Mouse (Mus musculus) forebrain, embryonic 10.5 days (tissue): ENCODE results near the gene Alg5. TPM values are rescaled to one million over a fixed set of nuclear protein-coding genes. Genes with fewer than 3 reads are reported as not detected.
A peak's percentile ranks its signal among the peaks of the same experiment; 100 is the strongest.
"Not testable (repeated sequence)": the region's sequence is repeated elsewhere in the genome, so short reads cannot be mapped to it uniquely, and the experiment has no call there.

ENCODE experiments used
- DNase-seq: peaks from one replicate; pipeline ENCODE4 v3.0.0-alpha.2; 2017; ENCODE audit warnings: low spot score; ENCODE audit errors: extremely low spot score
- H3K27ac ChIP-seq: fragments of 300-500 bp; sonication (generic); 2 replicates; pipeline ENCODE4 v1.5.1; 2016; ENCODE audit warnings: mild to moderate bottlenecking
- H3K27me3 ChIP-seq: fragments of 300-500 bp; sonication (generic); 2 replicates; pipeline ENCODE4 v1.6.1; 2016; ENCODE audit warnings: mild to moderate bottlenecking; ENCODE audit not compliant: poor library complexity, severe bottlenecking
- H3K36me3 ChIP-seq: fragments of 300-500 bp; sonication (generic); replicated peaks from 2 replicates; pipeline ENCODE4 v1.6.1; 2016; ENCODE audit warnings: mild to moderate bottlenecking, moderate library complexity
- H3K4me1 ChIP-seq: fragments of 300-500 bp; sonication (generic); 2 replicates; pipeline ENCODE4 v1.6.1; 2016
- H3K4me3 ChIP-seq: fragments of 300-500 bp; sonication (generic); 2 replicates; pipeline ENCODE4 v1.5.1; 2016; ENCODE audit warnings: mild to moderate bottlenecking, moderate library complexity
- H3K9me3 ChIP-seq: fragments of 300-500 bp; sonication (generic); 2 replicates; pipeline ENCODE4 v1.6.1; 2016; ENCODE audit warnings: mild to moderate bottlenecking, moderate library complexity
- WGBS: fragments of 180-500 bp; shearing (Covaris S2); methylation state at CpG from one replicate; pipeline ENCODE4 v1.1.7; 2016; 5-methylcytosine and 5-hydroxymethylcytosine counted together
- polyA plus RNA-seq: library from polyadenylated mRNA; unstranded; fragments of >200 nt; fragmentation: Nextera tagmentation; extraction: Ambion mirVana; gene quantifications from 2 replicates; pipeline ENCODE4 v1.2.1, GENCODE M21; 2016

The Alg5 gene
- polyA plus RNA-seq, 1 experiment from 2014 or later = 42.6 TPM

DNA sequence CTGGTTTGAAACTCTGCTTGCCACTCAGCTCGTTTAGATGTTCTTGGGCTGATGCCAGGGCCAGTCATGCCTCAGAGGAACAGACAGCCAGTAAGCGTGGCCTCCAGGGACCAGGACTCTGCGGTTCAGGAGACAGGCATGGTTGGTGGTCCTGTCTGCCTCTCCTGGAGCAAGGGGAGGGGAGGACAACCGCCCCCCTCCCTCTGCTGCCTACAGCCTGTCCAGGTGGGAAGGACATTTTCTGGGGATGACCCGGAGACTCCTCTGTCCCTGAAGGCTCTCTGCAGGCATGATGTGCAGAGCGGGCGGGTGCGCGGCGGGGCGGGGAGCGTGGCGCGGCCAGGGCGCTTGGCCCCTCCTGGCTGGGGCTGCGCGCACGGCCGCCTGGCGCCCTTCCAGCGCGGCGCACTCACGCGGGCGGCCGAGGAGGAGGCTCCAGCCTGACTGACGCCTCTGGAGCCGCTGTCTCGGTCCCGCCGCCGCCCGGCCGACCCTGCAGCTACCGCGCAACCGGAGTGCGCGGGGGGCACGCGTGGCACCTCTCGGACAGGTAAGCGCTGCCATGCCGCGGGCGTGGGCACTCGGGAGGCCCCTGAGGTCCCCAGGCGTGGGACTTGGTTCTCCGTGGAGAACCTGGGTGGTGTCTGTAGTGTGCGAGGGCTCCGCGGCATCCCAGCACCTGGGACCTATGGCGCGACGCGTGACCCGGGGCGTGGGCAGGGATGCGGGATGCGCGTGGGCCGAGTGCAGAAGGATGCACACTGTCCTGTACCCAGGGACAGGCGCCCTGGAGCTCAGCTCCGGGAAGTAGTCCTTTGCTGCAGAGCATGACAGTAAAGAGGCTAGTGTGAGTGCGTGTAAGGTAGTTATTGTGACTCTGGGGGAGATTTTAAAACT lies 20.1 kb downstream of the Alg5 start, which contains the start of gene Smad9:
Gene Smad9 (plus strand): TSS at position 438 of the 897 bp plus-strand sequence.
- Histone ChIP-seq H3K4me3 (peak within 1 kb of the TSS; percentile 72), H3K27ac (peak within 1 kb of the TSS; percentile 66), H3K9me3 (no peaks in the 10 kb centered on the region), H3K36me3 (peaks cover 12% of the 10 kb centered on the region), H3K4me1 (peaks cover 21% of the 10 kb centered on the region), H3K27me3 (peaks cover 49% of the 10 kb centered on the region)
- 1% methylated on average over 66 of the region's 66 CpGs for WGBS
- peak; percentile 40 for DNase-seq

DNA sequence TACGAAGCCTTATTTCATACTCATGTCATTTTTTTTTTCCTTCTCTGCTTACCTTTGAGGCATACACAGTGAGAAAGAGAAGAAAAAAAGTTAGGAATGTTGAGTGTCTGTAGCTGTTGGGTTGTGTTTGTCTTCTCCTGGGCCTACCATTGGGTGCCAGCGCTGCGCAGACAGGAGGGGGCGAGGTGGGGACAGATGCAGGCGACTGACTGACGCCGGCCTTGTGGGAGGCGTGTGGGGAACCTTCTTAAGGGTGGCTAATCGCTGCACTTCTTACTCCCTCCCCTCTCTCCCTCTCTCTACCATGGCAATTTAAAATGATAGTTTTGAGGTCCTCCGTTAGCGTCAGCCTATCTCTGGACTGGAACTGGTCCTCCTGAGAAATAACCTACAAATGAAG lies 20.7 kb downstream of the Alg5 start:
- WGBS = 2% methylated on average over 11 of the region's 11 CpGs
- no peak for DNase-seq

DNA sequence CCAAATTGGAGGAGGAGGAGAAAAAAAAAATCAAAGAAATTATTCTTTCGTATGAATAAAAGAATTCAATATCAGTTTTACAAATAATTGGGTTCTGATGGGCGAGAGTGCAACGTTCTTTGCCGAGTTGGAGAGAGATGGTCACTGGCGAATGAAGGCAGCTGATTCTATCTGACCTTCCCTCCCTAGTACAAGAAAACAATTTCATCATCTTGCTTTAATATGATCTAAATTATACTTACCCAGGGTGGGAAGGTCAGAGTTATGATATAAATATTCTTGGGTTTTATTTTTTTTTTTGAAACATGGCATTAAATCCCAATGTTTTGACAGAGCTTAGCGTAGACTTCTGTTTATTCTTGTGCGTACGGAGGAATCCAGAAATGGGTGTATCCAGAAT lies 22.1 kb downstream of the Alg5 start:
- Histone ChIP-seq H3K27me3 (peaks cover 49% of the 10 kb centered on the region), H3K4me1 (peaks cover 24% of the 10 kb centered on the region), H3K9me3 (peaks cover 1% of the 10 kb centered on the region; the same call in 1 of the 2 replicates), H3K36me3 (no peaks in the 10 kb centered on the region; the same call in 1 of the 2 replicates), H3K27ac (no peak overlapping the region), H3K4me3 (no peak overlapping the region)
- WGBS = 91% methylated on average over 8 of the region's 8 CpGs
- no peak for DNase-seq

More for the DNA sequence above, 20.7 kb downstream of the Alg5 start:
- Histone ChIP-seq H3K4me3 (peak overlapping the region; percentile 72), H3K4me1 (peaks cover 24% of the 10 kb centered on the region), H3K9me3 (no peaks in the 10 kb centered on the region), H3K36me3 (peaks cover 6% of the 10 kb centered on the region), H3K27ac (no peak overlapping the region), H3K27me3 (peaks cover 49% of the 10 kb centered on the region)

DNA sequence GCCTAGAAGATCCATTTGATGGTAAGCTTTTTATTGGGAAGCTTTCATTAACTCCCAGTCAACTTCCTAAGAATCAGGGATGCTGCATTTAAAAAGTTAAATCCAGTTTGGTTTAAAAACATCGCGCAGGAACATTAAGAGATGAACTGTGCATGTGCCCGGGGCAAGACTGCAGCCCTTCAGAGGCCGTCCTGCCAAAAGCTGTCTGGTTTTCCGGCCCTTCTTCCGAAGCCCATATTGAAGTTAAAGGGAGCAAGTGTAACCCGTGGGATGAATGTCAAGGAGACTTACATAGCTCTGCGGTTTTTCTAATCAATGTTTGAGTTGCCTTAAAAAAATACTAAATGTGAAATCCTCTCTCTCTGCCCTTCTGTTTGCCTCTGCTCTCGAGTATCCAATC lies 23.9 kb downstream of the Alg5 start:
- peaks cover 24% of the 10 kb centered on the region for H3K4me1 ChIP-seq
- no peak overlapping the region for H3K27ac ChIP-seq
- DNase-seq = no peak
- H3K36me3 ChIP-seq = no peaks in the 10 kb centered on the region
- peaks cover 4% of the 10 kb centered on the region; the same call in 1 of the 2 replicates for H3K9me3 ChIP-seq
- no peak overlapping the region for H3K4me3 ChIP-seq
- 82% methylated on average over 9 of the region's 9 CpGs for WGBS
- H3K27me3 ChIP-seq = peaks cover 41% of the 10 kb centered on the region

DNA sequence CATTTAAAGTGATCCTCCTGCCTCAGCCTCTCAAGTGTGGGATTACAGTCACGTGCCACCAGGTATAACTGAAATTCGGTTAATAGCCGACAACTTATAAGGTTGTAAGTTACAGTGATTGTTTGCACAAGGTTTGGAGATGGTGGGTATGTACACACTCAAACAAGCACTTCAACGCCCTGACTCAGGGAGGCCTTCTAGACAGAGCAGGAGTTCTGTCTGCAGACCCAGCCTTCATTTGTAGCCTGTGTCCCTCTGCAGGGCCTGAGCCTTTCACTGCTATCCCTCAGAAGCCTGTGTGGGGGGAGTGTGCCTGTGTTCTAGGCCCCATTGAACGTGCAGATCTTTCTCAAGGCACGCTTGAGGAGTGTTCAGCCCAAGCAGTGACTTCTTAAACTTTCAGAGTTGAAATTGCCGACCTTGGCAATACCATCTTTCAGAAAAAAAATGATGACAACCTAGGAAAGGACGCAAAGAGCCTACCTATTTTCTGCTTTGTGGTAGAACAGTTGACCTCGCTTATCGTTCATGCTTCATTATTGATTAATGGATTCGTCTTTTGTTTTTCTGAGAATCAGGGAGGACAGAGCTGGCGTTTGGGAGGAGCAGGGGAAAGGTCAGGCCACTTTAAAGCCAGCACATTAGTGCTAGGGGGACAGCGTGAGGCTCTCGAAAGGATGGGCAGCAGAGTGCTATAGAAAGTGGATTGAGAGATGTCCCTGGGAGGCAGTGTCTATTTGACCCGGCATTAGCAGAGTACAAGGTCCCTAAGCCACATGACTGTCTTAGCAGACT lies 25.2 kb downstream of the Alg5 start:
- Histone ChIP-seq H3K4me3 (no peak overlapping the region), H3K9me3 (peaks cover 4% of the 10 kb centered on the region; the same call in 1 of the 2 replicates), H3K27ac (no peak overlapping the region), H3K27me3 (peaks cover 28% of the 10 kb centered on the region), H3K36me3 (no peaks in the 10 kb centered on the region), H3K4me1 (peaks cover 18% of the 10 kb centered on the region)
- DNase-seq = no peak
- WGBS = 75% methylated on average over 15 of the region's 15 CpGs

DNA sequence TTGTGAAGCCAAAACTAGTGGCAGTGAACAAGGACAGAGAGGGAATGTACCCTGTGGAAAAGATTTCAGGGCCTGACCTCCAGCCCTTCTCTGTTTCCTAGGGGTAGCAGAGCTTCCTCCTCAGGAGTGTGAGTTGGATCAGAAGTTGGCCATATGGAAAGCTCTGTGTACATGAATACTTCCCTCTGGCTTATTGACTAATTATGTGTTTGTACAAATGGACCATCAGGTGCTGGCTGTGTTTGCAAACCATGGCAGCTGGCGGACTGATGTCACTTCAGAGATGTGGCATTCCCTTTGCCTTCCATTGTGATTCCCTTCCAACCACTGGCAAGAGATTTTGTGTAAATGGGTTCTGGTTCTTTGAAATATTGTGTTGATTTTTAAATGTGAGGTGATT lies 25.9 kb downstream of the Alg5 start:
- Histone ChIP-seq H3K4me3 (no peak overlapping the region), H3K4me1 (peaks cover 10% of the 10 kb centered on the region), H3K36me3 (no peaks in the 10 kb centered on the region), H3K9me3 (peaks cover 4% of the 10 kb centered on the region; the same call in 1 of the 2 replicates), H3K27me3 (peaks cover 20% of the 10 kb centered on the region), H3K27ac (no peak overlapping the region)
- 79% methylated on average over 1 of the region's 1 CpGs for WGBS
- DNase-seq = no peak

DNA sequence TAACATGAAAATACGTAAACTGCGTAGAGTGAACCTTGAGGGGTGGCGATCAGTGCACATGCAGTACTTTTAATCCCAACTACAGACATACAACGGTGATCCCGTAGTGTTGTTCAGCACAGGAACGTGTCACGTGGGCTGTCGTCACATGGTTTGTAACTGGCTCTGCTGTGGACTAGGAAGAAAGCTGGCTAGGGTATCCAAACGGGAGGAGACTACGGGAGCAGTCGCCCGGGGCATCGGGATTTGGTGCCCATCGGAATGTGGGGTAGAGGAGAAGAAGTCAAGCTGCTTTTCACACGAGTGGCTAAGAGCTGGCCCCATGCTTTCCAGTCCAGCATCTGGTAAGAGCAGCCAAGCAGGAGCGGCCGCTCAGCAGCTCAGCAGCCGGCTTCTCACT lies 29.1 kb downstream of the Alg5 start:
- Histone ChIP-seq H3K36me3 (no peaks in the 10 kb centered on the region), H3K9me3 (peaks cover 4% of the 10 kb centered on the region; the same call in 1 of the 2 replicates), H3K4me1 (peaks cover 3% of the 10 kb centered on the region; the same call in 1 of the 2 replicates), H3K4me3 (peak overlapping the region; percentile 16; the same call in 1 of the 2 replicates), H3K27me3 (no peaks in the 10 kb centered on the region), H3K27ac (no peak overlapping the region)
- no peak for DNase-seq
- WGBS = 76% methylated on average over 18 of the region's 18 CpGs

DNA sequence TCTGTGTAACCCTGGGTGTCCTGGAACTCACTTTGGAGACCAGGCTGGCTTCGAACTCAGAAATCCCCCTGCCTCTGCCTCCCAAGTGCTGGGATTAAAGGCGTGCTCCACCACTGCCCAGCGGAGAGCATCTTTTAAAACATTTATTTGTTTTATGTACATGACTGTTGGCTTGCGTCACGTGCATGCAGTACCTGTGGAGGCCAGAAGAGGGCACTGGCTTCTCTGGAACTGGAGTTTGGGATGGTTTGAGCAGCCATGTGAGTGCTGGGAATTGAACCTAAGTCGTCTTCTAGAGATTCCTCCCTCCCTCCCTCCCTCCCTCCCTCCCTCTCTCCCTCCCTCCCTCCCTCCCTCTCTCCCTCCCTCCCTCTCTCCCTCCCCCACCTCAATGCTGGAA lies 30.2 kb downstream of the Alg5 start:
- H3K27me3 ChIP-seq, H3K4me3 ChIP-seq, H3K9me3 ChIP-seq, H3K27ac ChIP-seq, H3K36me3 ChIP-seq, H3K4me1 ChIP-seq, DNase-seq: not testable (repeated sequence)
- 87% methylated on average over 6 of the region's 6 CpGs for WGBS

DNA sequence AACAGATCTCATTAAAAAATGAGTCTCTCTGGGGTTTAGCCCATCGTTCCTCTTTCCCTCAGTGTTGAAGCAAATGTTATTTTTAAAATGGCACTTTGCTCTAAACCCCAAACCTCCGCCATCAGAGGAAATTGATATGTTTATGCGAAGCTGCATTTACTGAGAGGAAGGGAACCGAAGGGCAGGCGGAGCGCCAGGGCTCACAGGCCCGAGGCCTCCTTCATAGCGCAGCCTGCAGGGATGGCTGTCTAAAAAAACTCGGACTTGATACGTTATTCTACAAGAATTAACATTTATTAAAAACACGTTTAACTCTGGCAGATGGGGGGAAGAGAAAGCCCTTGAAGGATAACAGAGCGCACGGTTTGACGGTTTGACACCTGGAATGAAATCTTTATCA lies 30.7 kb downstream of the Alg5 start:
- DNase-seq = no peak
- H3K4me3 ChIP-seq = no peak overlapping the region
- H3K9me3 ChIP-seq = peaks cover 4% of the 10 kb centered on the region; the same call in 1 of the 2 replicates
- 88% methylated on average over 14 of the region's 14 CpGs for WGBS
- no peaks in the 10 kb centered on the region for H3K27me3 ChIP-seq
- no peaks in the 10 kb centered on the region for H3K36me3 ChIP-seq
- H3K4me1 ChIP-seq = peaks cover under 1% of the 10 kb centered on the region; the same call in 1 of the 2 replicates
- H3K27ac ChIP-seq = no peak overlapping the region

DNA sequence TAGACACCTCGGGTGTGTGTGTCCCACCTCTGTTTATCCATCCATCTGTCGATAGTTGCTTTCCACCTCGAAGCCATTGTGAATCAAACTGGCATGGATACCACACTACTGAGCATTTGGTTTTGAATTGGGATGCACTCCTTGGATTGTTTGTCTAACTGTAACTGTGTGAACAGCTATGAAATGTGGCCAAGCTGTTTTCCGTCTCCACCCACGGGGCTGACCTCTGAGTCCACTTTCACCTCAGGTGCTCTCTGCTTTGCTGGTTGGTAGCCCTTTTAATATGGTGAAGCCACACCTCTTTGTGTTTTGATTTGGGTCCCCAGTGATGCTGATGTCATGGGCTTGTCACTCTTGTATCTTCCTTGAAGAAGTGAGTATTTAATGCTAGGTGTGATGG lies 31.5 kb downstream of the Alg5 start:
- Histone ChIP-seq H3K27ac (no peak overlapping the region), H3K9me3 (peaks cover 4% of the 10 kb centered on the region; the same call in 1 of the 2 replicates)

DNA sequence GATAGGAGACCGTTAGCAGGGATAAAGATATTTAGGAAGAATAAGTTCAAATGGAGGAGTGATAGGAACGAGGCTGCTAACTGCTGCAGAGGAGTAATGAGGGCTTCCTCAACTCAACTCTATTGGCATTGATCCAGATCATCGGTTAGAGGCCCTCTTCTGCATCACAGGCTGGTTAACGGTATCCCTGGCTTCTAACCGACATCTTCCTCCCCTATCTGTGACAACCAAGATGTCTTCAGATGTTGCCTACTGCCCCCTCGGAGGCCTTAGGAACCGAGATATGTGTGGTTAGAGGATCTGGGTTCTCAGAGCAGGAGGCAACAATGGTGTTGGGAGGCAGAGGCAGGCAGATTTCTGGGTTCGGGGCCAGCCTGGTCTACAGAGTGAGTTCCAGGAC lies 33.3 kb downstream of the Alg5 start:
- Histone ChIP-seq H3K36me3 (no peaks in the 10 kb centered on the region), H3K9me3 (peaks cover 4% of the 10 kb centered on the region; the same call in 1 of the 2 replicates), H3K27ac (no peak overlapping the region), H3K4me1 (no peaks in the 10 kb centered on the region), H3K4me3 (no peak overlapping the region), H3K27me3 (no peaks in the 10 kb centered on the region)
- DNase-seq = no peak
- 93% methylated on average over 8 of the region's 8 CpGs for WGBS

More for the DNA sequence above, 31.5 kb downstream of the Alg5 start:
- 89% methylated on average over 5 of the region's 5 CpGs for WGBS
- Histone ChIP-seq H3K4me3 (no peak overlapping the region), H3K27me3 (no peaks in the 10 kb centered on the region), H3K36me3 (no peaks in the 10 kb centered on the region), H3K4me1 (no peaks in the 10 kb centered on the region)
- DNase-seq = no peak

DNA sequence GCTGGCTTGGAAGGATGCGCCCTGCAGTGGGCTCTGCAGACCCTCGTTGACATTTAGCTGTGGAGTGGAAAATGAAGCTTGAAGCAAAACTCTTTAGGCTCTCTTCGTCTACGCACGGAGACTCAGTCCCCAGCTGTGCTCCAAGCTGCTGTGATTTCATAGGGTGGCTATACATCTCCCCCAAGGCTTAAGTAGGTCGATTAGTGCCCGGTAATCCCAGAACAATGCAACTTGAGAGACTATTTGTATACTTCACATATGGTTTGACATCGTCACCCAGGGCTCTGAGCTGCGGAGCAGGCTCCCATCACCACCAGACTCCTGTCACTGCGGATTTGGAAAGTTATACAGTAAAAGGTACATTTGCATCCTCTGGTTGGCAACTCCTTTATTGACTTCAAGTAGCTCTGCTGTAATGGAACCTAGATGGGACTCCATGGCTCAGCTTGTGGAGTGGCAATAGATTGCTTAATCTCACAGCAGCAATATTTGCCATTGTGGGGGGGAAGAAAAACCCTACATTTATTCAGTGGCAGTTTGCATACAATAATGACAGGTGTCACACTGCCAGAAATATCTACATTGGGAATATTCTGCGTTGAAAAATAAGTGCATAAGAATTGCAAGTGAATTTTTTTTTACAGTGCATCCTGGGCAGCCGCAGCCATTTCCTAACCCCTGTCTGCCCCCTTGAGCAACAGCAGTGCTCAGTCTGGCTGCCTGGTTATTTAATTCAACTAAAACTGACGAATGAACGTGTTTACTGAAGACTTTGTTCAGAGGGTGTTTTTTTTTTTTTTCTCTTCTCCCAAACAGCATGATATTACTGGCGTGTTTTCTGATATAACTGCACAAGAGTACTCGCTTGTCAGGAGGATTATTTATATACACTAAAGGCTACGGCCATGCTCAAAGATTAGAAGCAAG lies 34.3 kb downstream of the Alg5 start:
- WGBS = 67% methylated on average over 17 of the region's 17 CpGs
- Histone ChIP-seq H3K4me1 (no peaks in the 10 kb centered on the region), H3K27me3 (no peaks in the 10 kb centered on the region), H3K36me3 (no peaks in the 10 kb centered on the region), H3K27ac (no peak overlapping the region), H3K4me3 (no peak overlapping the region), H3K9me3 (peaks cover 6% of the 10 kb centered on the region; the same call in 1 of the 2 replicates)
- DNase-seq = no peak
